Mouse (Mus musculus): ENCODE measurements around the gene Dgcr2.

Dgcr2 gene

DNA sequence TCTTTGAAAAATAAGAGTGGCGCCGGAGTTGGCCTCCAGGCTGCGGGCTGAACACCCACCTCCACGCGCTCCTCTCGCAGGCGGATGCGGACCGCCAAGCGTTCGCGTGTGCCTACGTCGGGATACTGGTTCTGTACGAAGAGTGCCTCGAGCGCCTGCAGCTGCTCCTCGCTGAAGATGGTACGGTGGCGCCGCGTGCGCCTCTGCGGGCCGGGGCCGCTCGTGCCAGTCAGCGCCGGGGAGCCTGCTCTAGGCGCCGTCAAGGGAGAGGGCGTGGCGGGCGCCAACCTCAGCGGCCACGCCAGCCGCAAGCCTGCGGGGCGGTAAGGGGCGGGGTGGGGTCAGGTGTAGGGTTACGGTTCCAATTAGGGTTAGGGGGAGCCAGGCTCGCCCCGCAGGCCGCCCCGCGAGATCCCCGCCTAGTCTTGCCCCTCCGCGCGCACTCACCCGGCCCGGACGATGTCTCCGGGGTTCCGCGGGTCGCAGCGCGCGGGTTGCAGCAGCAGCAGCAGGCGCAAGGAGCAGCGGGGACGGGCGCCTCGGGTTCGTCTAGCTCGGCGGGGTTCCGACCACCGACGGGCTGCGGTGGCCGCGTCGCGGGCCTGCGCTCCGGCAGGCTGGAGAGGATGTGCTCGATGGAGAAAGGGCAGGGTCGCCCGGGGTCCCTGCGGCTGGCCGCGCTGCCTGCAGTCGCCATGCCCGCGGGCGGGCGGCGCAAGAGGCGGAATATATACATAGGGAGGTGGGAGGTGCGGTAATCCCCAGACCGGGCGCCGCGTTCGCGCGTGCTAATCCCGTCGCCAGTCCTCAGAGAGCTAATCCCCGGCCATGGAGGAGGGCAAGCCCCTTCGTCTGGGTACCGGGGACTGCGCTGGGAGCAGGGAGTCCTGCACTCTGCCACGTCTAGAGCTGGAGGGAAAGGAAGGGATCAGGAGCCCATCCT, 16.2 kb upstream of the Dgcr2 start, which contains the start of gene Gsc2:
TSS of gene Gsc2 (minus strand) at position 753 of the 943 bp plus-strand sequence.
- DNase-seq (ENCODE audit: extremely low read depth, low read depth, low spot score): no peak

- peak; percentile 68 for DNase-seq (ENCODE audit: extremely low read depth, low read depth, low spot score)
Measured at GRCm38 (mm10) chr16:17911052-17911595, 12.8 kb upstream of the Dgcr2 start, which contains the start of gene Ess2. Ess2 (minus strand) TSS chr16:17911348.

GRCm38 (mm10) chr16:17896091-17896490, 2.3 kb downstream of the Dgcr2 start:
- DNase-seq (ENCODE audit: extremely low read depth, low read depth, low spot score): no peak

DNA sequence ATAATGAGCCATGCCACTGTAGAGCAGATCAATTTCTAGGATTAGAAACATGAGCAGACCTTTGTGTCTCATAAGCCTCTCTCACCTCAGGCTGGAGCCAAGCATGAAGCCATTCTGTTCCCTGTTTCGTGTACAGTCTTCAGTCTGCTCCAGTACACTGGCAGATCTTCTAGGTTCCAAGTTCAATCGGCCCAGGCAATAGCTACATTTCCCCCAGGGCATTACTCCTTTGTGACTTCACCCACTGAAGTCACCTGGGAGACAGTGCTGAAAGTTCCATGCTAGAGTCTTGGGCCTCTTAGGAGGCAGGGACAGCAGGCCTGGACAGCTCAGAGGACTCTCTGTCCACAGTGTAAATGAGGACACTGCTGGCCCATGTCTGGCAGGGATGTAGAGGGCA, 4.4 kb downstream of the Dgcr2 start, which contains the start of gene Tssk1:
TSS of gene Tssk1 (plus strand) at position 301 of the 400 bp plus-strand sequence.
- no peak for DNase-seq (ENCODE audit: extremely low read depth, low read depth, low spot score)

DNA sequence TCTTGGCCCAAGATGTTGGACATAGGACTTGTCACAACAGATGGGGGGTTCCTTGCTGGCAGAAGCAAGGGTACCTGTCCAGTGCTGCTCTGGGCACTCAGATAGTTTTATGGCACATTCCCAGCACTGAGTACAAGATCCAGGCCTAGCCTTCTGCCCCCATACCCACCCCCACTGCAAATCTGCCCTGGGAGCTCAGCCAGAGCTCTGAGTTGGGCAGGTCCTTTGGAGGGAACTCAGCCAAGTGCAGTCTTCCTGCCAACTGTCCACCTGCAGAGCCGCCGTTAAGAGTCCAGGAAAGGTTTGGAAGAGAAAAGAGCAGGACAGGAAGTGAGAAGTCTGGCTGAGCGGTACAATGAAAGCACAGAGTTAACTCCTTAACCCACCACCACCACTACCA, 5.8 kb downstream of the Dgcr2 start:
- DNase-seq (ENCODE audit: extremely low read depth, low read depth, low spot score): no peak

GRCm38 (mm10) chr16:17891567-17891959, 6.8 kb downstream of the Dgcr2 start, which contains the start of gene Gm20518:
Gm20518 (minus strand) TSS chr16:17891671.
- DNase-seq (ENCODE audit: extremely low read depth, low read depth, low spot score): no peak

GRCm38 (mm10) chr16:17890917-17891566, 7.3 kb downstream of the Dgcr2 start:
- DNase-seq (ENCODE audit: extremely low read depth, low read depth, low spot score): no peak

DNA sequence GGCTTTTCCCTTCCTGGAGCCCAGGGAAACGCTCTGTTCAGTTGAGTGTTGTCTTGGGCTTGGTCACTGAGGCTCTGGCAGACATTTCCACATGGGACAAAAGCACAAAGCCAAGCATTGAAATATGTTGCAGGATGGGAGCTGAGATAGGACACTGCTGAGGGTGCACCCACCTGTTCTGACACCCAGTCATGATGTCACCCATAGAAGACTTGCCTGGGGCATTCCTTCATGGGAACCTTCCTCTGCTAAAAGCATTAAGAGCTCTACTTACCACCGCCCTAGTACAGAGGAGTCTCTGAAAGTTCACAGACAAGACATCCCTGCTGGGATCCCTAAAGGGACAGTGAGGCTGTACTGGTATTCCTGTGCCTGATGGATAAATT, 8.0 kb downstream of the Dgcr2 start:
- no peak for DNase-seq (ENCODE audit: extremely low read depth, low read depth, low spot score)

- DNase-seq (ENCODE audit: extremely low read depth, low read depth, low spot score): no peak
Measured at GRCm38 (mm10) chr16:17889689-17890341, 8.5 kb downstream of the Dgcr2 start.

- DNase-seq (ENCODE audit: extremely low read depth, low read depth, low spot score): no peak
Measured at GRCm38 (mm10) chr16:17884116-17884515, 14.2 kb downstream of the Dgcr2 start.

DNA sequence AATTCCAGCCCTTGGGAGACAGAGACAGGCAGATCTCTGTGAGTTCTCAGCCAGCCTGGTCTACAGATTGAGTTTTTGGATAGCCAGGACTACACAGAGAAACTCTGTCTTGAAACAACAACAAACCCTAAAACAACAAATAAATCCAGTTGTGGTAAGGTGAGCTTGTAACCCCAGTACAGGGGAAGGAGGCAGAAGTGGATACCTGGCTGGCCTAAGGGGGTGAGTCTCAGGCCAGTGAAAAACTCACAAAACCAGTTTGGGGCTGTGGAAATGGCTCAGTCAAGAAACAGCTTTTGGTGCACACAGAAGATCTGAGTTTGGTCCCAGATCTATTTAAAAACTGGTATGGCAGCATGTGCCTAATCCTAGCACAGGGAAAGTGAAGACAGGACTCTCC, 16.2 kb downstream of the Dgcr2 start:
- DNase-seq (ENCODE audit: extremely low read depth, low read depth, low spot score): no peak

GRCm38 (mm10) chr16:17879571-17879970, 18.8 kb downstream of the Dgcr2 start:
- DNase-seq (ENCODE audit: extremely low read depth, low read depth, low spot score): no peak

- no peak for DNase-seq (ENCODE audit: extremely low read depth, low read depth, low spot score)
Measured at GRCm38 (mm10) chr16:17876096-17876495, 22.3 kb downstream of the Dgcr2 start.

DNA sequence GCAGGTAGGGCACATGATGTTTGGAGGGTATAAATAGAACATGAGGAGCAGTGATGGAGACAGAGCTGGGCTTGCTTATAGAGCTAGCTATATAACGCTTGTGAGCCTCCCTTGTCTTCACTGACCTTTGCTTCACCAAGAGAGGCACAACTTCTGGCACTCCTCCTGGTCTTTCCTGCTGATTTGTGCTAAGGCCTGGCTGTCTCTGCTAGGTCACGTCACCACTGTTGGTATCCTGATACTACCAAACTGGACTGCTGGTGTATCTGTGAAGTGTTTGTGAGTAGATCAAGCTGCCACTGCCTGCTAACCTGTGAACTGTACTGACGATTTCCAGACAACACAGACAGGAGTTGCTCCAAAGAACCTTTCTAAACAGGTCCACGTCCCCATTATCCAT, 23.2 kb downstream of the Dgcr2 start:
- DNase-seq (ENCODE audit: extremely low read depth, low read depth, low spot score): no peak

GRCm38 (mm10) chr16:17872995-17873394, 25.4 kb downstream of the Dgcr2 start:
- no peak for DNase-seq (ENCODE audit: extremely low read depth, low read depth, low spot score)

GRCm38 (mm10) chr16:17871248-17871647, 27.1 kb downstream of the Dgcr2 start:
- no peak for DNase-seq (ENCODE audit: extremely low read depth, low read depth, low spot score)

GRCm38 (mm10) chr16:17865770-17866169, 32.6 kb downstream of the Dgcr2 start:
- DNase-seq (ENCODE audit: extremely low read depth, low read depth, low spot score): no peak

GRCm38 (mm10) chr16:17865293-17865692, 33.1 kb downstream of the Dgcr2 start:
- no peak for DNase-seq (ENCODE audit: extremely low read depth, low read depth, low spot score)

- no peak for DNase-seq (ENCODE audit: extremely low read depth, low read depth, low spot score)
Measured at GRCm38 (mm10) chr16:17858592-17858991, 39.8 kb downstream of the Dgcr2 start.

DNA sequence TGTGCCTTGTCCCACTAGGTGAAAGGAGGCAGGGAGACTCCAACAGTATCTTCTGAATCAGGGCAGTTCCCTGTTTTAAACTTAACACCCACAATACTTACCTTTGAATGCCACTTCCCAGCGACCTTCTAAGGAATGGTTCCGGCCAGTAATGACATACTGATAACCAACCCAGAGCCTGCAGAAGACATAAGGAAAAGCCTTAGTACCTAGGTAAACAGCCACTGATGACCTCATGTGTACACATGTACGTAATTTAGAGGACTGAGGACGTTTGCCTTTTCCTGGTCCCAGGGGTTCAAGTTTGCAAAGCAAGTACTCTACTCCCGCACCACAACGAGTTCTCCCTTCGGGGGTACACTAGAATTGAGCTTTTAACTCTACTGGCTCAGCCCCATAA, 41.2 kb downstream of the Dgcr2 start:
- no peak for DNase-seq (ENCODE audit: extremely low read depth, low read depth, low spot score)

- no peak for DNase-seq (ENCODE audit: extremely low read depth, low read depth, low spot score)
Measured at GRCm38 (mm10) chr16:17853263-17853662, 45.1 kb downstream of the Dgcr2 start.

All from fat pad, adult 2 months (tissue).